Comparison of ENCODE assay signal across 8 mouse cellular contexts in the genomic region with DNA sequence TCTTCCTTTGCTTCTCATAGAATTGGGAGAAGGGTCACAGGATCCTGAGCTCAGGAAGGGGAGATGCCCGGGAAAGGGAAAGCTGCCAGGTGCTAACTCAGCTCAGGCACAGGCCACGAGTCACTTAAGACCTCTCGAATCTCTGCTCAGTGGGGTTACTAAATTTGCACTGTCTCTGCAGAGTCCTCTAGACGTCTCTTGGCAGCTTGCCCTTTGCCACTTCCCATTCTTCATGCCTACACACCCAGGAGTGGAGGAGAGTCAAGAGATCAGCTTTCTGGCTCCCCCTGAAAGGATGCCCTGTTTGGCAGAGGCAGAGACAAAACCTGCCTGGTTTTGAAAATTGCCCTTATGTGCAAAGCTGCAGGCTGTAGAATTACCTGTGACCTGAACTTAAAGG. TPM values are rescaled to one million over a fixed set of nuclear protein-coding genes. Genes with fewer than 3 reads are reported as not detected.
DNase-seq lines count a peak whose midpoint lies in the region; ATAC-seq lines count a peak whose summit lies in the region.

No protein-coding gene starts in this region.

- DNase-seq in urinary bladder, postnatal 25 days (ENCODE audit: low spot score), result peak; percentile 17
- no peak for DNase-seq in urinary bladder, adult 2 months (ENCODE audit: low spot score)
- peak; percentile 47 for DNase-seq in gastrocnemius, adult 18-20 months (ENCODE audit: low spot score)
- peak; percentile 81 to 83 for DNase-seq in kidney, postnatal 25 days
- no peak for DNase-seq in thymus, postnatal 4 days
- no peak for DNase-seq in cerebellum, adult 8-10 months
- no peak for DNase-seq in B cell, adult 2 months

- ATAC-seq in megakaryocyte-erythroid progenitor cell, adult 5-6 weeks (replicated peaks; ENCODE audit: low FRiP score, low TSS enrichment, poor library complexity, severe bottlenecking), result 0 out of 2 replicates have a peak, but pooled peaks have one; percentile 48

RNA-seq across cellular contexts. Expression of gene Fam117b, which starts 17.4 kb away (rescaled TPM):
- polyA plus RNA-seq in urinary bladder, adult 2 months (2012; rRNA removed), result 8.6 and 11.2 TPM in 2 replicates
- 1 to 10 TPM; 4.3 to 9.6 TPM for total RNA-seq in gastrocnemius, adult 18-20 months (2021)
- total RNA-seq in megakaryocyte-erythroid progenitor cell, adult 5-6 weeks (2014; fragmentation: Nextera tagmentation), result 22.3 and 32.0 TPM in 2 replicates
- 30.0 and 32.6 TPM in 2 replicates for total RNA-seq in megakaryocyte-erythroid progenitor cell, adult 5-6 weeks (2017)

Comparison
In these comparisons a context has a peak if more than half of its experiments do, and no peak if none do; other contexts are left out.
1. DNase-seq: peak in urinary bladder, postnatal 25 days (single experiment), gastrocnemius, adult 18-20 months (single experiment) and kidney, postnatal 25 days (2 of 2); none in urinary bladder, adult 2 months (single experiment), thymus, postnatal 4 days (single experiment), cerebellum, adult 8-10 months (single experiment) and B cell, adult 2 months (0 of 2).